Mouse (Mus musculus) liver, postnatal 0 days (tissue): ENCODE measurements around the gene Sorbs1. TPM values are rescaled to one million over a fixed set of nuclear protein-coding genes. Genes with fewer than 3 reads are reported as not detected.

Source experiments
- ATAC-seq: fragments of 200-750 bp; cut with Nextera tagmentation; 2 replicates; pipeline ENCODE4 v1.8.0; 2017; ENCODE audit warnings: mild to moderate bottlenecking, moderate library complexity
- DNase-seq: peaks from one replicate; pipeline ENCODE4 v3.0.0-alpha.2; 2016
- H3K27ac ChIP-seq: fragments of 300-500 bp; sonication (generic); 2 replicates; pipeline ENCODE4 v1.5.1; 2014; ENCODE audit warnings: antibody characterized with exemption, moderate library complexity, mild to moderate bottlenecking, low read depth
- H3K27me3 ChIP-seq: fragments of 300-500 bp; sonication (generic); 2 replicates; pipeline ENCODE4 v1.6.1; 2014; ENCODE audit warnings: low read length, control low read depth, mixed read lengths; ENCODE audit not compliant: insufficient read depth
- H3K36me3 ChIP-seq: fragments of 300-500 bp; sonication (generic); replicated peaks from 2 replicates; pipeline ENCODE4 v1.6.1; 2014; ENCODE audit warnings: mild to moderate bottlenecking, control low read depth, low read length, moderate library complexity, mixed read lengths; ENCODE audit not compliant: insufficient read depth
- H3K4me1 ChIP-seq: fragments of 300-500 bp; sonication (generic); 2 replicates; pipeline ENCODE4 v1.6.1; 2014; ENCODE audit warnings: antibody characterized with exemption, mild to moderate bottlenecking, control low read depth; ENCODE audit not compliant: insufficient read depth
- H3K4me2 ChIP-seq: fragments of 300-500 bp; sonication (generic); 2 replicates; pipeline ENCODE4 v1.6.1; 2014; ENCODE audit warnings: low read depth, mild to moderate bottlenecking, low read length, moderate library complexity, mixed read lengths
- H3K4me3 ChIP-seq: fragments of 300-500 bp; sonication (generic); 2 replicates; pipeline ENCODE4 v1.5.1; 2014; ENCODE audit warnings: low read depth, low read length
- H3K9ac ChIP-seq: fragments of 300-500 bp; sonication (generic); replicated peaks from 2 replicates; pipeline ENCODE4 v1.6.1; 2014; ENCODE audit warnings: mild to moderate bottlenecking, moderate library complexity
- H3K9me3 ChIP-seq: fragments of 300-500 bp; sonication (generic); 2 replicates; pipeline ENCODE4 v1.6.1; 2016; ENCODE audit warnings: mild to moderate bottlenecking, control low read depth, low read length, mixed read lengths
- CTCF ChIP-seq: sonication (generic); IDR thresholded peaks from 2 replicates; pipeline ENCODE4 v1.5.1; 2016; ENCODE audit warnings: antibody characterized with exemption, low read depth
- EP300 ChIP-seq: IDR thresholded peaks from 2 replicates; pipeline ENCODE4 v1.6.1; 2016; ENCODE audit warnings: antibody characterized with exemption, low read depth, mild to moderate bottlenecking
- WGBS: fragments of 180-500 bp; shearing (Covaris S2); extraction: QIAGEN DNeasy Blood & Tissue Kit; methylation state at CpG from one replicate; pipeline ENCODE4 v1.1.7; 2014; ENCODE audit not compliant: insufficient replicate concordance; 5-methylcytosine and 5-hydroxymethylcytosine counted together
- polyA plus RNA-seq: library from polyadenylated mRNA; unstranded; fragments of >200 nt; fragmentation: Nextera tagmentation; extraction: Ambion mirVana; gene quantifications from 2 replicates; pipeline ENCODE4 v1.2.1, GENCODE M21; 2015

The Sorbs1 gene
- polyA plus RNA-seq, 1 experiment from 2014 or later: 30.4 TPM

DNA sequence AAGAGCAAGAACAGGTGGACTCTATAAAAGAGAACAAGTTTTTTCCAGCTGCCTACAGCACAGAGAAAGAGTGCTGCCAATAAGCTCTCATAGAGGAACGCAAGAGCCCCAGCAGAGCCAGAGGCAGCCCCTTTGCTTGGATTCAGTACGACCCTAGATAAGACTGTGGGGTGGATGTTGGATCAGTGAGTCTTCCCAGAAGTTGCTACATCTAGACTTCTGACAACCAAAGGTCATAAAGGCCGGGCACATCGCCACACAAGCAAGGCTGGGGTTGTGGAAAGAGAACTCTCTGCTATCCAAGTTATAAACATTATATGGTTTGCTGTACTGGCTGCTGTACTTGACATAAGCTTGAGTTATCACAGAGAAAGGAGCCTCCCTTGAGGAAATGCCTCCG, 6.8 kb upstream of the Sorbs1 start:
- no peak for ATAC-seq
- DNase-seq: no peak
- Histone ChIP-seq H3K4me3 (no peak overlapping the region), H3K9ac (no peak overlapping the region), H3K4me1 (no peaks in the 10 kb centered on the region), H3K4me2 (no peak overlapping the region), H3K27me3 (no peaks in the 10 kb centered on the region), H3K9me3 (no peaks in the 10 kb centered on the region), H3K36me3 (no peaks in the 10 kb centered on the region), H3K27ac (no peak overlapping the region)
- WGBS: 73% methylated on average over 5 of the region's 5 CpGs
- TF ChIP-seq EP300 (no peak), CTCF (no peak)

DNA sequence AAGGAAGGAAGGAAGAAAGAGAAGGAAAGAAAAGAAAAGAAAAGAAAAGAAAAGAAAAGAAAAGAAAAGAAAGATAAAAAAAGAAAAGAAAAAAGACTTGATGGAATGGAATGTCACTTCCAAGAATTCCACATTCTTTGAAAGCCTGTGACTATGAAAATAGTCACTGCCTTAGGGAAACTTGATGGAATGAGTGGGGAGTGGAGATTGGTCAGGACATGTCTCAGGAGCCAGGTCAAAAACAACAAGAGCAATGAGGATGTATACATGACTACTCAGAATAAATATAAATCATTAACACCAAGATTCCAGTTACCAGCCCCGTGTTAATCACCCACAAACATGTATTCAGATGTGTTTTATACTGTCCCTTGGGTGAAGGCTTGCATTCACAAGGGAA, 5.1 kb upstream of the Sorbs1 start:
- WGBS: 54% methylated on average over 1 of the region's 1 CpGs
- no peak overlapping the region for H3K9ac ChIP-seq
- no peaks in the 10 kb centered on the region for H3K9me3 ChIP-seq
- ATAC-seq: no peak
- DNase-seq: no peak
- no peak for TF ChIP-seq EP300
- no peak for TF ChIP-seq CTCF
- H3K4me1 ChIP-seq: no peaks in the 10 kb centered on the region
- H3K36me3 ChIP-seq: no peaks in the 10 kb centered on the region
- no peaks in the 10 kb centered on the region for H3K27me3 ChIP-seq
- no peak overlapping the region for H3K4me2 ChIP-seq
- H3K27ac ChIP-seq: no peak overlapping the region
- H3K4me3 ChIP-seq: no peak overlapping the region

DNA sequence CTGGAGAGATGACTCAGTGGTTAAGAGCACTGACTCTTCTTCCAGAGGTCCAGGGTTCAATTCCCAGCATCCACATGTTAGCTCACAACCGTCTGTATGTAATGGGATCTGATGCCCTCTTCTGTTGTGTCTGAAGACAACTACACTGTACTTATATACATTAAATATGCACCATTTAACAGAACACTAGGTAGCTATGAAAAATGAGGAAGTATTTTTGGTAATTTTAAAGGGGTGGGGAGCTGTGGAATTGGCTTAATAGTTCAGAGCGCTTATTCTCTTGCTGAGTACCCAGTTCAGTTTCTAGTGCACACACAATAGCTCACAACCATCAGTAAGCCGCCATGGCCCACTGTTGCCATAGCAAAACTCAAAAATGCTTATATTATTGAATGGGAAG, 2.0 kb upstream of the Sorbs1 start:
- no peak for DNase-seq
- H3K27ac ChIP-seq: no peak overlapping the region
- WGBS: 82% methylated on average over 3 of the region's 3 CpGs

DNA sequence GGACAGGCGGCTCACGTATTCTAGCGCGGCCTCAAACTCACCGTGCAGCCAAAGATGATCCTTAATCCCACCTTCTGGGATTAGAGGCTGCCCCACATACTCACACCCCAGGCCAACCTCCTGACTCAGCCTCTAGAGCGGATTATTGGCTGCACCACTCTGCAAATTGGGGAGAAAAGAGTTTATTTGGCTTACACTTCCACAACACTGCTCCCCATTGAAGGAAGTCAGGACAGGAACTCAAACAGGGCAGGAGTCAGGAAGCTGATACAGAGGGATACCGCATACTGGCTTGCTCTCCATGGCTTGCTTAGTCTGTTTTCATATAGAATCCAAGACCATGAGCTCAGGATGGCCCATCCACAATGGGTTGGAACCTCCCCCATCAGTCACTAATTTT, 797 bp upstream of the Sorbs1 start:
- Histone ChIP-seq H3K27ac (no peak overlapping the region), H3K36me3 (no peaks in the 10 kb centered on the region), H3K9ac (no peak overlapping the region), H3K9me3 (no peaks in the 10 kb centered on the region), H3K4me2 (no peak overlapping the region), H3K27me3 (no peaks in the 10 kb centered on the region), H3K4me3 (no peak overlapping the region), H3K4me1 (peaks cover 14% of the 10 kb centered on the region)
- WGBS: 80% methylated on average over 7 of the region's 7 CpGs
- DNase-seq: no peak
- no peak for ATAC-seq
- TF ChIP-seq CTCF (no peak), EP300 (no peak)

More for the DNA sequence above, 2.0 kb upstream of the Sorbs1 start:
- TF ChIP-seq EP300: no peak
- no peak for TF ChIP-seq CTCF
- no peak overlapping the region for H3K9ac ChIP-seq
- no peaks in the 10 kb centered on the region for H3K9me3 ChIP-seq
- no peak overlapping the region for H3K4me3 ChIP-seq
- no peaks in the 10 kb centered on the region for H3K27me3 ChIP-seq
- H3K4me1 ChIP-seq: peaks cover 11% of the 10 kb centered on the region
- H3K36me3 ChIP-seq: no peaks in the 10 kb centered on the region
- H3K4me2 ChIP-seq: no peak overlapping the region
- no peak for ATAC-seq

DNA sequence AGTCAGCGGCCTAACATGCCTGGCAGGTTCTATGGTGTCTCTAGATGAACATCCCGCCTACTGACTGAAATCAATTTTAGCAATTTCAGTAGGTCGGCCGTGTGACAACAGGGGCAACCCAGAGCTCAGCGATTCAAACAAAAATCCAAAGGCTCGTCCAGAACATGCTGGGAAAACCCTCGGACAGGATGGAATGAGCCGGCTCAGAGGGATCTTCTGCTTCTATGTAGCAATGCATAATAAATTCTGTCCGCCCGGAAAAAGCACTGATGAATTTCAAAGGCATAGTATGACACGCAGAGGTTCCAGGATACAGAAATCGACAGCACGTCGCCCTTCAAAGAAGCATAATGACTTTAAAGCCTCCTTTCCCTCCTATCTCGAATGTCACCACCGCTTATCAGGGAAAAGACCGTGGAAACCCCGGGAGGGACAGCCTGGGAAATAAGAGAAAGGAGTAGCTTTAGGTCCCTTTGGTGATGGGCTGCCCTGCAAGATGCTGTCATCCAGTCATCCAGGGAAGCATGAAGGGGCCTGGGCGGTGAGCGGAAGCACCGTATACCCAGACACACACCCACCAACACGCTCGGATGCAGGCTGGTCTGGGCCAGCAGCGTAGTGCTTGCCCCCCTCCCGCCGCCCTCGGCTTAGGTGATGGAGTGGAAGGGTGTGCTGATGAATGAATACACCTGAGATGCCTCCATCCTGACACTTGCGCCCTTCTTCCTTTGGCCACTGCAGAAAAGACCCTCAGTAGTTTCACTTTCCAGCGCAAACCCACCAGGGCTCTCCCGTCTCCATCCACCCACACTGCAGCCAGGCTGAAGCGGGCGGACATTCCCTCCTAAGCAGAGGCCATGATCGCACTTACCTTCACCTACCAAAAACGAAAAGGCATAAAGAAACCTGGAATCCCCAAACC, 818 bp downstream of the Sorbs1 start:
- peak overlapping the region; percentile 94 for H3K27ac ChIP-seq
- no peaks in the 10 kb centered on the region for H3K36me3 ChIP-seq
- DNase-seq: peak; percentile 53
- H3K9ac ChIP-seq: peak overlapping the region; percentile 94
- H3K4me2 ChIP-seq: peak overlapping the region; percentile 93
- TF ChIP-seq CTCF (no peak), EP300 (no peak)
- WGBS: 4% methylated on average over 34 of the region's 34 CpGs
- peak; percentile 11 for ATAC-seq
- no peaks in the 10 kb centered on the region for H3K9me3 ChIP-seq
- peaks cover 19% of the 10 kb centered on the region for H3K4me1 ChIP-seq
- no peaks in the 10 kb centered on the region for H3K27me3 ChIP-seq
- peak overlapping the region; percentile 91 for H3K4me3 ChIP-seq

DNA sequence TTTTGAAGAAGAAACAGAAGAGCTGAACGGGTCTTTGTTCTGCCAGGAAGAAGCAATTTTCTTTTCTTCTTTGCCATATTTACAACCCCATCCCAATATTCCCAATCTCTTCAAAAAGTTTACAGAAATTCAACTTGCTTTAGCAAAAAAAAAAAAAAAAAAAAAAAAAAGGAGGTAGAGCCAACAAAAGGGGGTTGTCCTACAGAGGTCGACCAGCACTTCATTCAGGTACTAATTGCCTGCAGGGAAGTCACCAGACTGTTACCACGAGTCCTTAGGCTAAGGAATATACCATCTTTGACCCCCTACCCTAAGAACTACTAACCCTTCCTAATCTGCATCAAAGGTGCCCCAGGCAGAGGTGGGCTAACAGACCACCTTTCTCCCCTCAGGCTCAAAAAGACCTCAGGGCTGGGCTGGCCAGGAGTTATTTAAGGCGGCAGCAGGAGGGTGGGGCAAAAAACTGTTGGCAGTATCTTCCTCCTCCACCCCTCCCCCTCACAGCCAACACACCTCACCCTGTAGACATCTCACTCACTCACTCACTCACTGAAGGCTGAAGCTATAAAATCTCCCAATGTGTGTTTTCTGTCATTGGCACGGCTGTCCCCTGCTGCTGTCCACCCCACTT, 1.8 kb downstream of the Sorbs1 start:
- Histone ChIP-seq H3K27ac (peak overlapping the region; percentile 94; the same call in 1 of the 2 replicates), H3K9ac (peak overlapping the region; percentile 94), H3K4me2 (peak overlapping the region; percentile 93), H3K27me3 (no peaks in the 10 kb centered on the region), H3K36me3 (no peaks in the 10 kb centered on the region), H3K4me3 (peak overlapping the region; percentile 91), H3K4me1 (peaks cover 19% of the 10 kb centered on the region), H3K9me3 (no peaks in the 10 kb centered on the region)
- WGBS: 20% methylated on average over 5 of the region's 5 CpGs
- ATAC-seq (no peak), DNase-seq (peak; percentile 59)
- TF ChIP-seq CTCF (no peak), EP300 (no peak)
